Mouse (Mus musculus) forebrain, embryonic 12.5 days (tissue): ENCODE results near the gene Grap. TPM values are rescaled to one million over a fixed set of nuclear protein-coding genes. Genes with fewer than 3 reads are reported as not detected.
A peak's percentile ranks its signal among the peaks of the same experiment; 100 is the strongest.
"Not testable (repeated sequence)": the region's sequence is repeated elsewhere in the genome, so short reads cannot be mapped to it uniquely, and the experiment has no call there.

ENCODE experiments used
- ATAC-seq: fragments of 200-750 bp; cut with Nextera tagmentation; 2 replicates; pipeline ENCODE4 v1.8.0; 2017; ENCODE audit warnings: moderate TSS enrichment; ENCODE audit not compliant: low FRiP score
- H3K27ac ChIP-seq: fragments of 300-500 bp; sonication (generic); 2 replicates; pipeline ENCODE4 v1.5.1; 2016; ENCODE audit warnings: mild to moderate bottlenecking
- H3K27me3 ChIP-seq: fragments of 300-500 bp; sonication (generic); 2 replicates; pipeline ENCODE4 v1.6.1; 2016; ENCODE audit warnings: mild to moderate bottlenecking
- H3K36me3 ChIP-seq: fragments of 300-500 bp; sonication (generic); replicated peaks from 2 replicates; pipeline ENCODE4 v1.6.1; 2016; ENCODE audit warnings: mild to moderate bottlenecking
- H3K4me1 ChIP-seq: fragments of 300-500 bp; sonication (generic); 2 replicates; pipeline ENCODE4 v1.6.1; 2016
- H3K4me2 ChIP-seq: fragments of 300-500 bp; sonication (generic); 2 replicates; pipeline ENCODE4 v1.6.1; 2016; ENCODE audit warnings: mild to moderate bottlenecking, moderate library complexity
- H3K4me3 ChIP-seq: fragments of 300-500 bp; sonication (generic); replicated peaks from 2 replicates; pipeline ENCODE4 v1.5.1; 2016; ENCODE audit warnings: mild to moderate bottlenecking
- H3K9ac ChIP-seq: fragments of 300-500 bp; sonication (generic); 2 replicates; pipeline ENCODE4 v1.6.1; 2016; ENCODE audit warnings: mild to moderate bottlenecking
- H3K9me3 ChIP-seq: fragments of 300-500 bp; sonication (generic); 2 replicates; pipeline ENCODE4 v1.6.1; 2016
- WGBS: fragments of 180-500 bp; shearing (Covaris S2); methylation state at CpG from one replicate; pipeline ENCODE4 v1.1.7; 2016; 5-methylcytosine and 5-hydroxymethylcytosine counted together
- polyA plus RNA-seq: library from polyadenylated mRNA; unstranded; fragments of >200 nt; fragmentation: Nextera tagmentation; extraction: Ambion mirVana; gene quantifications from 2 replicates; pipeline ENCODE4 v1.2.1, GENCODE M21; 2016

Grap gene
- polyA plus RNA-seq, 1 experiment from 2014 or later: 6.0 TPM

GRCm38 (mm10) chr11:61619791-61620241 is 33.2 kb upstream of the Grap start:
- Histone ChIP-seq H3K9ac (peak overlapping the region; percentile 33; the same call in 1 of the 2 replicates), H3K27ac (no peak overlapping the region), H3K4me2 (peak overlapping the region; percentile 72), H3K4me3 (peak overlapping the region; percentile 42), H3K4me1 (peaks cover 19% of the 10 kb centered on the region), H3K27me3 (peaks cover 15% of the 10 kb centered on the region), H3K9me3 (no peaks in the 10 kb centered on the region), H3K36me3 (no peaks in the 10 kb centered on the region)
- WGBS: 0% methylated on average over 13 of the region's 17 CpGs
- peak; percentile 67 for ATAC-seq

GRCm38 (mm10) chr11:61620254-61620670 is 32.8 kb upstream of the Grap start:
- no peak overlapping the region for H3K27ac ChIP-seq

DNA sequence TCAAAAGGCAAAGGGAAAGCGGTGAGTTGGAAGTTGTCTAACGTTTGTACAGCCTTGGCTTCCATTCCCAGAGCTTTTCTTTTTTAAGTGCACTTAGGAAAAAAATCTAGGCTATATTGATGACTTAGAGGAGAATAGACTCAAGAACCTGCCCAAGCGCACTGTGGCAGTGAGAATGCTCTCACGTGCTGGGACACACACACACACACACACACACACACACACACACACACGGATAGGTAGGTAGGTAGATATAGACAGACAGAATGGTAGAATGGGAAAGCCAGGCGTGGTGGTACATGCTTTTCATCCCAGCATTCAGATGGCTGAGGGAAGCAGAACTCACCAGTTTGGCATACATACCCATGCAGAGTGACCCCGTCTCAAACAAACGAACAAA is 32.3 kb upstream of the Grap start:
- Histone ChIP-seq H3K4me3 (peak overlapping the region; percentile 42; the same call in 1 of the 2 replicates), H3K36me3 (no peaks in the 10 kb centered on the region), H3K27me3 (0 out of 2 replicates have a peak, but pooled peaks cover 9% of the 10 kb centered on the region), H3K27ac (no peak overlapping the region), H3K9me3 (no peaks in the 10 kb centered on the region), H3K4me2 (peak overlapping the region; percentile 72), H3K9ac (no peak overlapping the region), H3K4me1 (peaks cover 13% of the 10 kb centered on the region)
- 61% methylated on average over 8 of the region's 8 CpGs for WGBS
- ATAC-seq: no peak

More at GRCm38 (mm10) chr11:61620254-61620670, 32.8 kb upstream of the Grap start:
- H3K9me3 ChIP-seq: no peaks in the 10 kb centered on the region
- H3K4me3 ChIP-seq: peak overlapping the region; percentile 42
- peak; percentile 57 for ATAC-seq
- peak overlapping the region; percentile 72 for H3K4me2 ChIP-seq
- WGBS: under 1% methylated on average over 17 of the region's 17 CpGs
- peak overlapping the region; percentile 33 for H3K9ac ChIP-seq
- H3K36me3 ChIP-seq: no peaks in the 10 kb centered on the region
- H3K27me3 ChIP-seq: peaks cover 11% of the 10 kb centered on the region; the same call in 1 of the 2 replicates
- H3K4me1 ChIP-seq: peaks cover 18% of the 10 kb centered on the region

- Histone ChIP-seq H3K4me1 (peaks cover 2% of the 10 kb centered on the region), H3K27ac (no peak overlapping the region), H3K36me3 (no peaks in the 10 kb centered on the region), H3K27me3 (0 out of 2 replicates have a peak, but pooled peaks cover 4% of the 10 kb centered on the region), H3K9ac (no peak overlapping the region), H3K9me3 (no peaks in the 10 kb centered on the region), H3K4me2 (no peak overlapping the region), H3K4me3 (no peak overlapping the region)
- no peak for ATAC-seq
- 83% methylated on average over 7 of the region's 7 CpGs for whole genome bisulfite sequencing
These were observed 27.9 kb upstream of the Grap start for GRCm38 (mm10) chr11:61625136-61625535.

DNA sequence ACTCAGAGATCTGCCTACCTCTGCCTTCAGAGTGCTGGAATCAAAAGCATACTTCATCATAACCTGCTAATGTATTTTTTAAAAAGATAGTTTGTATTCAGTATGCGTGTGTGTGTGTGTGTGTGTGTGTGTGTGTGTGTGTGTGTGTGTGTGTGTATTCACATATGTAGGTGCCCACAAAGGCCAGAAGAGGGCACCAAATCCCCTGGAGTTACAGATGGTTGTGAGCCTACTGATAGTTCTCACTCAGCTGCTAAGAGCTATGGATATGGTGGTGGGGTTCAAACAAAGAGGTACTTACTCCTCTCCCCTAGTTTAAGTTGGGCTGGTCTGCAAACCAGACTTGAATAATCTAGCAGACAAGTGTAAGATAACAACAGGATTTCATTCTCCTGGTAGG is 26.6 kb upstream of the Grap start:
- Histone ChIP-seq H3K9ac (no peak overlapping the region), H3K4me2 (no peak overlapping the region), H3K4me1 (no peaks in the 10 kb centered on the region), H3K4me3 (no peak overlapping the region), H3K9me3 (no peaks in the 10 kb centered on the region), H3K36me3 (no peaks in the 10 kb centered on the region), H3K27me3 (no peaks in the 10 kb centered on the region), H3K27ac (no peak overlapping the region)
- ATAC-seq: no peak
- WGBS: 93% methylated on average over 1 of the region's 1 CpGs

DNA sequence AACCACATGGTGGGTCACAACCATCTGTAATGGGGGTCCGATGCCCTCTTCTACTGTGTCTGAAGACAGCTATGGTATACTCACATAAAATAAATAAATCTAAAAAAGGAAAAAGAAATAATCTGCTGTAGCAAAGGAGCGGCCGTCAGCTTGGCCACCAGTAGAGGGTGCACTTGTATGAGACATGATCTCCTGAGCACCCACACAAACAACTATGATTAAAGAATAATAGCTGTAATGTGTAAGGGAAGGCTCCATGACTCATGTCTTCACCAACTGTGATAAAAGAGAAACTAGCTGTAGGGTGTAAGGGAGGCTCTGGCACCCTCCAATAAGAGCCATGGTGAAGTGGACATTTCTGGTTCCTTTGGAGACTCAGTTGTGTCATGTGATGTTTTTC is 23.4 kb upstream of the Grap start:
- Histone ChIP-seq H3K9me3 (no peaks in the 10 kb centered on the region), H3K27me3 (no peaks in the 10 kb centered on the region), H3K4me3 (no peak overlapping the region), H3K27ac (no peak overlapping the region), H3K36me3 (no peaks in the 10 kb centered on the region), H3K4me2 (no peak overlapping the region), H3K4me1 (no peaks in the 10 kb centered on the region), H3K9ac (no peak overlapping the region)
- WGBS: 68% methylated on average over 3 of the region's 3 CpGs
- ATAC-seq: no peak

DNA sequence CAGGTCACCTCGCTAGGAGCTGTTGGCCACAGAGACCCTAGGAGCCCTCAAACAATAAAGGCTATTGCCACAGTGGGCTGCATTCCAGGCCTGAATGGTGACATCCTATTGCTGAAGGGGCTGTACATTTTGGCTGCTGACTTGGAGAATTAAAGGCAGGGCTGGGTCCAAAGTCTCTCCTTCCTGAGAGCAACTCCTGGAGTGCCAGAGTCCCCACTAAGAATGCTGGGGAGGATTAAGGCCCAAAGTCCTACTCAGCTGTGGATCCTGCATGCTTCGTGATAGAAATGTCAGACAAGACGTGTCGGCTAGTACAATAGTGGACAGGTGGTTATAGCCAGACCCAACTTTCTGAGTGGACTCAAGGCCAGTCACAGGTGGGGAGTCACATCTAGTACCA is 16.8 kb upstream of the Grap start:
- not testable (repeated sequence) for H3K27ac ChIP-seq, H3K27me3 ChIP-seq, H3K4me2 ChIP-seq, H3K4me3 ChIP-seq, H3K36me3 ChIP-seq, H3K9ac ChIP-seq, H3K4me1 ChIP-seq, ATAC-seq, H3K9me3 ChIP-seq
- WGBS: 90% methylated on average over 4 of the region's 4 CpGs

DNA sequence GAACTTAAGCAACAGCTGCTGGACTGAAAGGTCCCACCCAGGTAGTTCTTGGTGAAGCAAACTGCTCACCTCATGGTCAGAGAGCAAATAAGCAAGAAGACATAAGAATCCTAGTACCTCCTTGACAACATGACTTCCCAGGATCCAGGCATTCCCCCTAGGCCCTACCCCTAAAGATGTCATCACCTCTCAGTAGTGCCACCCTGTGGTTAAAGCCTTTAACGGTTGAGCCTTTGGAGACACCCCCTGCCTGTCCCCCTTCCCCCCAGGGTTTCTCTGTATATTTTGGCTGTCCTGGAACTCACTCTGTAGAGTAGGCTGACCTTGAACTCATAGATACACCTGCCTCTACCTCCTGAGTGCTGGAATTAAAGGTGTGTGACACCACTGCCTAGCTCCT is 15.7 kb upstream of the Grap start:
- H3K4me2 ChIP-seq: no peak overlapping the region
- ATAC-seq: no peak
- H3K27me3 ChIP-seq: no peaks in the 10 kb centered on the region
- H3K9ac ChIP-seq: no peak overlapping the region
- no peaks in the 10 kb centered on the region for H3K9me3 ChIP-seq
- H3K36me3 ChIP-seq: no peaks in the 10 kb centered on the region
- WGBS: 61% methylated on average over 1 of the region's 1 CpGs
- no peaks in the 10 kb centered on the region for H3K4me1 ChIP-seq
- no peak overlapping the region for H3K4me3 ChIP-seq
- H3K27ac ChIP-seq: no peak overlapping the region

GRCm38 (mm10) chr11:61637856-61638255 is 15.2 kb upstream of the Grap start:
- no peak for ATAC-seq
- no peak overlapping the region for H3K4me3 ChIP-seq
- 86% methylated on average over 3 of the region's 3 CpGs for WGBS

DNA sequence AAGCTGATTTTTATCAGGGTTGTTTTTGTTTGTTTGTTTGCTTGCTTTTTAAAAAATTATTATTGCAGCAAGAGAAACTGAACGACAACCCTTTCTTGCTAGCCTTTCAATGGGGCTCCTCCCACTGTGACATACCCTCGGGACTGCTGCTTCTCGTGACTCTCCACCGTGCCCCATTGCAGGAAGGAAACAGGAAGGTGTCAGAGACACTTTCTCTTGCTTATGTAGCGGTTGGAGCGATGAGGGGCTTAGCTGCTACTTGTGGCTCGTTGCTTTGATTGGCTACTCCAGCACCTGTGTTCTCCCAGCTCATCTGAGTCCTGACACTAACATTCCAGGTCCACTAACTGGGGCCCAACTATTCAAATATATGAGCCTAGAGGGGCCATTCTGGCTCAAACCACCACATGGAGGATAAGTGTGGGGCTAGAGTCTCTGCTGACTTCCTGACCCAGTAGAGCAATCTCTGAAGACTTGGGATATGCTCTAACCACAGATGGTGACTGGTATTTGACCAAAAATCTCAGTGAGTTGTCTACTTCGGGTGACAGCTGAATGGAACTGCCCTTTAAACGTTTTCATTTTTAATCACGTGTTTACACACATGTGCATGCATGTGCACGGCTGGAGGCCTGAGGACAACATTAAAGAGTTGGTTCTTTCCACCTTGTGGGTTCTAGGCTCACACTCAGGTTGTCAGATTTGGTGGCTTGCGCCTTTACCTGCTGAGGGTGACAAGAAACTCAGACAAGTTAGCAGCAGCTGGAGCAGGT is 14.1 kb upstream of the Grap start:
- no peak for ATAC-seq
- Histone ChIP-seq H3K9me3 (no peaks in the 10 kb centered on the region), H3K27me3 (no peaks in the 10 kb centered on the region), H3K4me3 (no peak overlapping the region), H3K27ac (no peak overlapping the region), H3K36me3 (no peaks in the 10 kb centered on the region), H3K4me2 (no peak overlapping the region), H3K4me1 (no peaks in the 10 kb centered on the region), H3K9ac (no peak overlapping the region)
- 80% methylated on average over 12 of the region's 12 CpGs for WGBS

More at GRCm38 (mm10) chr11:61637856-61638255, 15.2 kb upstream of the Grap start:
- no peaks in the 10 kb centered on the region for H3K36me3 ChIP-seq
- no peaks in the 10 kb centered on the region for H3K9me3 ChIP-seq
- no peak overlapping the region for H3K9ac ChIP-seq
- no peaks in the 10 kb centered on the region for H3K27me3 ChIP-seq
- H3K4me1 ChIP-seq: no peaks in the 10 kb centered on the region
- no peak overlapping the region for H3K4me2 ChIP-seq
- no peak overlapping the region for H3K27ac ChIP-seq

- Histone ChIP-seq H3K9ac (no peak overlapping the region), H3K27ac (no peak overlapping the region), H3K36me3 (no peaks in the 10 kb centered on the region), H3K9me3 (no peaks in the 10 kb centered on the region), H3K4me2 (no peak overlapping the region), H3K4me3 (no peak overlapping the region), H3K27me3 (no peaks in the 10 kb centered on the region), H3K4me1 (no peaks in the 10 kb centered on the region)
- ATAC-seq: no peak
- 94% methylated on average over 6 of the region's 6 CpGs for WGBS
These were observed 13.4 kb upstream of the Grap start for GRCm38 (mm10) chr11:61639601-61640177.

DNA sequence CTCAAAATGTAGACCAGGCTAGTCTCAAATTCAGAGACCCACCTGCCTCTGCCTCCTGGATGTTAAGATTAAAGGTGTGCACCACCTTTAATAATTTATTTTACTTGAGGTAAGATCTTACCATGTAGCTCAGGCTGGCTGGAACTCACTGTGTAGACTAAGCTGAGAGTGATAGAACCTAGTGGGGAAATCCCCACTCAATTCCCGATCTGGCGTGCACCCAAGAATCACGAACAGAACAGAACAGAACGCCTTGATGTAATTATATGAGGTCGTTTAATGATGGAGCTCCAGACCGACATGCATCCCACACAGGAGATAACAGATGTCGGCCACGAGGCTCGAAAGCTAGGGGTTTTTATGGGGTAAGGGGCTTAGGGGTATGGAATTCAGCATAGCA is 12.5 kb upstream of the Grap start:
- not testable (repeated sequence) for H3K9ac ChIP-seq, H3K4me2 ChIP-seq, H3K36me3 ChIP-seq, H3K4me3 ChIP-seq, H3K27ac ChIP-seq, H3K4me1 ChIP-seq, H3K27me3 ChIP-seq, H3K9me3 ChIP-seq, ATAC-seq
- 78% methylated on average over 9 of the region's 9 CpGs for WGBS

GRCm38 (mm10) chr11:61642106-61642505 is 11.0 kb upstream of the Grap start:
- no peaks in the 10 kb centered on the region for H3K4me1 ChIP-seq
- H3K9ac ChIP-seq: no peak overlapping the region
- ATAC-seq: no peak
- H3K27ac ChIP-seq: no peak overlapping the region
- no peak overlapping the region for H3K4me2 ChIP-seq
- no peaks in the 10 kb centered on the region for H3K27me3 ChIP-seq
- H3K9me3 ChIP-seq: no peaks in the 10 kb centered on the region
- no peak overlapping the region for H3K4me3 ChIP-seq
- no peaks in the 10 kb centered on the region for H3K36me3 ChIP-seq
- WGBS: 88% methylated on average over 7 of the region's 7 CpGs
